Mouse (Mus musculus): Measurements from ENCODE around the gene Coch.
"Not testable (repeated sequence)": the region's sequence is repeated elsewhere in the genome, so short reads cannot be mapped to it uniquely, and the experiment has no call there.

The Coch gene

GRCm38 (mm10) chr12:51636689-51637470 lies 43.7 kb downstream of the Coch start:
- no peak for DNase-seq (ENCODE audit: low read depth, low spot score)

- DNase-seq (ENCODE audit: low read depth, low spot score), result no peak
Measured at GRCm38 (mm10) chr12:51641871-51642270, 48.7 kb downstream of the Coch start.

GRCm38 (mm10) chr12:51649401-51649800 lies 56.3 kb downstream of the Coch start:
- DNase-seq (ENCODE audit: low read depth, low spot score), result not testable (repeated sequence)
